Mouse (Mus musculus): ENCODE measurements around the gene Smap2.

Gene Smap2

DNA sequence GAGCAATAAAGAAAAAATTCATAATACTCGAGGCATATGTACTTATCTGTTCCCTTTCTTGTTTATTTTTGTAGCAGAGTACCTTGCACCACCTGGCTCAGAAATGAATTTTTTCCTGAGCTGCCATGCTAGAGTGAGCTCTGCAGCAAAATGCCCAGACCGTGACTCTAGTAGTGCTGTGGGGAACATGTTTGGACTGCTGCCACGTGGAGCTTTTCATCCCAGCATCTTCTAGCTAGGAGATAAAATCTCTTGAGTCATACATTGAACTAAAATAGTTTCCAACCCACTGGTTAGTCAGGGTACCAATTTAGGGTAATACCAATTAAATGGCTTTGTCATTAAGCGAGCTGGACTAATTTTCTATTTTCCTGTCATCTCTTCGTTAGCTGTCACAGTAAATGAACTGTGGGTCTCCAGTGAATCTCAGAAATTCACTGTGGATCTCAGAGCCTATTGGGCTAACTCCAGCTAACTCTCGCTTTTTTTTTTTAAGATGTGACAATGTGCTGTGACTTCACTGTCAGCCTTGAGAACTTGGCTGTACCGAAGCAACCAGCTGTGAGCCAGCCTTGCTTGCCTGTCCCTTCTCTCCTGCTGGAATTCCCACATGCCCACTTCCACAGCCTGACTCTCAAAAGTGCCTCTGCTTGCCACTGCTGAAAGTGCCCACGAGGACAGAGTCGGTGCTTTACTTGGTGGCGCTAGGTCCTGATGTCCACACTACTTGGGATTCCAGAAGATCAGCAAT, 3.2 kb upstream of the Smap2 start:
- DNase-seq (ENCODE audit: low spot score) = no peak

DNA sequence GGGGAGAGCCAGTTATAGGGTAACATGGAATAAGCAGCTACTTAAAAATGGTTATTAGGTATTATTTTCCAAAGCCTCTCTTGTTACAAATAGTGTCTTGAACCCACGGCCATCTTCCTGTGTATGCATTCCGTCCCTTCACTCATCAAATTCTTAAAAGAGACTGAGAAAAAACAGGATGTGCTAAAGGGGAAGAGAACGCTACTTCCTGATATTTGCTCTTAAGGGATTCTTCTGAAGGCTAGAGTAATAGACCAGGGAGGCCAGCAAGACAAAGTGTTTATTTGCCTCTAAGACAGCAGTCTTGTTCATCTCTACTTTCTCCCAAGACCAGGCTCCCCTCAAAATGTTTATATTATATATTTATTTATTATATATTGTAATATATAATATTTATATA, 1.2 kb upstream of the Smap2 start:
- DNase-seq (ENCODE audit: low spot score) = no peak

DNA sequence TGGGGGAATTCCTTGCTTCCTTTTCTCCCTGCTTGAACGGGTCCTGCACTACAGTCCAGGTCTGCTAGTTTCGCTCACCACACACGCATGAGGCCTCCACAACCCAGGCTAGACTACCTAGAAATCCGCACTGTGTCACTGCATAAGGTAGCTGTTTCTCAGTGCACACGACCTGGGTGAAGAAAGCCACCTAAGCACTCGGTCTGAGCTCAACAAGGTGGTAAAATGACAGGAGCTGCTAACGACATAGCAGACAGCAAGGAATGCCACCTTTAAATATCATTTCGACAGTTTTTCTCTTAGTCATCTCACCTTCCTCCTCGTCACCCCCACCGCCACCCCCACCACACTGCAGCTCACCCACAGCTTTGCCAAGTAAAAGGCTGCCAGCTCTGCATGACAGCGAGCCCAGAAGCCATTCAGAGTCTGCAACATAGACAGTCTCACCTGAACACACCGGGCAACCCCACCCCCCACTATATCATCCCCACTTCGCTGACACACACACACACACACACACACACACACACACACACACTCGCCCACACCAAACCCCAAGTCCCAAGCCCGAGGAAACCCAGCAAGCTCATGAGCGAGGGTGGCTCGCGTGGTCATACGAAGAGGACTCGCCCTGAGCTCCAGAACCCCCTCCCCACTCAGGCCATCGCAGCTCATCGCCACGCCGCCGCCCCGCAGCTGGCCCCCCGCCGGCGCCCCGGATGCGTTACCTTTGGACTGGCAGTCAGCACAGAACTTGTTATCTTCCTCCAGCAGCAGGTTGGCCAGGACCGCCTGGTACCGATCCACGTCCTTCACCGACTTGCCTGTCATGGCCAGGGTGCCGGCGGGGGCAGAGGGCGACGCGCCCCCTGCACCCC, 787 bp downstream of the Smap2 start:
- no peak for DNase-seq (ENCODE audit: low spot score)

DNA sequence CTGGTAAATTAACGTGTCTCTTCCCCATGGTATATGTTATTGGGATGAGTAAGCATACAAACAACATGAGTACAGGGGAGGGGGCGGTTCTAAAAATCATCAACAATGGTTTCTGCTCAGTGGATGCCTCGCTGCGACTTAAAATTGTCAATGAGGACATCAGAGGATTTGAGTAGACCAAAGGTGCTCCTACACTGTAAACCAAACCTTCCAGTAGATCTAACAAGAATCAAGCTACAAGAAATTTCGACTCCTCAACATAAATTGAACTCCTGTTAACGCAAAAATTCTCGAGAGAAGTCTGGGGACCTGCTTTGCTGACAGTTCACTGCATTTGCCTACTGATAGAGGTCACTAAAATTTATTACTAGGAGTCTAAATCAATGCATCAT, 1.8 kb downstream of the Smap2 start:
- no peak for DNase-seq (ENCODE audit: low spot score)

DNA sequence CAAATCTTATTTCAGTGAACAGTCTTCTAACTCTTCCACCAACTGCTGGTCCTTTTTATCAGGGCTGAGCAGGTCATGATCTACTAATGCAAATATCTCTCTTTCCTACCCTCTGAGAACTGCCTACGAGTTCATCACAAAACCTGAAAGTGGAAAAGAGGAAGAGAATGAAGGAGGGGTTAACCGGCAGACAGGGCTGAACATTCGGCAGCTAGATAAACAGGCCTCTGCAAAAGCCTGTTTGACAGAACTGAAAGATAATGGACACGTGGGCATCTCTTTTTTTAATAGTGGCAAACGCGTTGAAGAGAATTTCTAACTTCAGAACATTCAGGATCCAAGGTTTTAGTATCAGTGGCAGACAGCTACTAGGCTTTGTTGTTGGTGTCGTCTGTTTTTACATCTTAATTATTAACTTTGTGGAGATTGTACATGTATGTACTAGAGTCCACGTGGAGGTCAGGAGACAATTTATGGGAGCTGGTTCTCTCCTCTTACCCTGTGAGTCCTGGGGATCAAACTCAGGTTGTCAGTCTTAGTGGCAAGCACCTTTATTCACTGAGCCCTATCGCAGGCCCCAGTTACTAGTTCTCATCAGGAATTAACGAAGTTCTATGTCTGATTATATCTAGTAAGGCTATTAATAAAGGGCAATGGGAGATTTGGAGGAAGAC, 2.3 kb downstream of the Smap2 start:
- no peak for DNase-seq (ENCODE audit: low spot score)

DNA sequence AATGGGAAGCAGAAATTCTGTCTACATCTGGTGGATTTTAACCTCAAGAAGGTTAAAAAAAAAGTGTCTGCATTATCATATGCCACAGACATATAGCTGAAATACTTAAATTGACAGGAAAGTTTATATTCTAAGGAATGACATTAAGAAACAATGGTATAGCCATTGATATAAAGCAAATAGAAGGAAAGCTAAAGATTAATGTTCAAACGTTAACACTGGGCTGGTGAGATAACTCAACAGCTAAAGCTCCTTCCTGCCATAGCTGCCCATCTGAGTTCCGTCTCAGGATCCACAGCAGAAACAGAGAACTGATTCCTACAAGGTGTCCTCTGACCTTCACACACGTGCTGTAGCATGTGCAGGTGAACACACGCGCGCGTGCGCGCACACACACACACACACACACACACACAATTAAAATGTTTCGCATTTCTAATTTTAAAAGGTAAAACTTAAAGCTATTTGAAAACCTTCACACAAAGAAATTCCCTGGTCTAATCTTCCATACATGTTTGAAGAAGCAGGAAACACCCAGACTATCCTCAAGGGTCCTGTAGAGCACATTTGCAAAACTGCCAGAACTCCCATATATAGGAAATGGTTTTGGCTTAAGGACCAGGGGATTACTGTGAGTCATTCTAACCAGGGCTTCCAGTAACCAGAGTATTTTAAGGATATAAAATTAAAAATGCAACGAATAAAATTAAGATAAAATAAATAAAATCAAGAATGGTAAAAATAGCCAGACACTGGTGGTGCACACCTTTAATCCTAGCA, 6.1 kb downstream of the Smap2 start:
- DNase-seq (ENCODE audit: low spot score) = no peak

DNA sequence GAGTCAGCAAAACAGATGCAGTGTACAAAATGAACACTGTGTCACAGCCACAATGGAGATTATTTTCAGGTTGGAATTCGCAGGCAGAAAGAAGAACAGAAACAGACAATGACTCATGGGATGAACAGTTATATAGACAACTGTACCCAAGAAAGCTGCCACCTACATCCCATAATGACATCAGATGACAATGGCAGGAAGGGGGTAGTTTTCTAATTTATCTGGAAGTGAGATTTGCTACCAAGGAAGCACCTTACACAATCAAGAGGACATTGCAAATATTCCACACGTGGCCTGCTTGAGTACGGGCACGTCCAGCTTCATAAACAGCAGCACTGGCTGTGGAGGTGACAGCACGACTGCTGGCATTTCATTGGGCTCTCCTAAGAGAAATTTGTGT, 7.9 kb downstream of the Smap2 start:
- DNase-seq (ENCODE audit: low spot score) = no peak

DNA sequence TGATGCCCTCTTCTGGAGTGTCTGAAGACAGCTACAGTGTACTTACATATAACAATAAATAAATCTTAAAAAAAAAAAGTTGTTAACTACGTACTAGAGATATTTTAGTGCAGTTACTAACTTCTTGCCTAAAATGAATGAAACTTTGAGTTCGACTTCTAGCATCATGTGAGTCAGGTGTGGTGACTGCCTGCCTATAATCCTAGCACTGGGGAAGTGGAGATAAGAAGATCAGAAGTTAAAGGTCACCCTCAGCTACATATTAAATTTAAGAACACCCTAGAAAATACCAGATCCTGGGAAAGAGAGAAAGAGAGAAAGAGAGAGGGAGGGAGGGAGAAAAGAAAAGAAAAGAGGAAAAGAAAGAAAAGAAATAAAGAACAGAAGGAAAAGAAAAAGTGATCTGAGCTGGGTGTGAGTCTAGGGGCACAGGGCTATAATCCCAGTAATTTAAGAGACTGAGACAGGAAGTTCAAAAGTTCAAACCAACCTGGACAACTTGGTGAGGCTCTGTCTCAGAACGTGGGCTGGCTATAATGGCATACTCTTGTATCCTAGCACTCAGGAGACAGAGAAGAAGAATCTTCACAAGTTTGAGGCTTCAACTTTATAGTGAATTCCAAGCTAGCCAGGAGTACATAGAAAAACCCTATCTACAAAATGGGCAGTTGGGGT, 8.8 kb downstream of the Smap2 start:
- DNase-seq (ENCODE audit: low spot score) = no peak

DNA sequence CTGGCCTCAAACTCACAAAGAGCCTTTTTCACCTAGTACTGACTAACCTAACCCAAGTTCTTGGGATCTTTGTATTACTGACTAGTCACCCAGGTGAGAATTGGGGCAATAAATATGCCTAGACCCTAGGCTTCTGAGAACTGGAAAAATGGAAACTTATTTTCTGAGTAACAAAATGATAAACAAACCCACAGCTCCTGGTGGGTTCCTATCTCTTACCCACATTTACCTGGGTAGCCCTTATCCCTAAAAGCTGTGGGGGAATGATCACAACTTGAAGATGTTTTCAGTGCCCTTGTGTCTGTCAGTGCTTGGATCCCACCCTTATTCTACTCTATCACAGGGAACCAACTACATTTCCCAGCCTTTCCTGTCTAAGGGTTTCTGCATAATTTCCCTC, 10.0 kb downstream of the Smap2 start:
- DNase-seq (ENCODE audit: low spot score) = no peak

DNA sequence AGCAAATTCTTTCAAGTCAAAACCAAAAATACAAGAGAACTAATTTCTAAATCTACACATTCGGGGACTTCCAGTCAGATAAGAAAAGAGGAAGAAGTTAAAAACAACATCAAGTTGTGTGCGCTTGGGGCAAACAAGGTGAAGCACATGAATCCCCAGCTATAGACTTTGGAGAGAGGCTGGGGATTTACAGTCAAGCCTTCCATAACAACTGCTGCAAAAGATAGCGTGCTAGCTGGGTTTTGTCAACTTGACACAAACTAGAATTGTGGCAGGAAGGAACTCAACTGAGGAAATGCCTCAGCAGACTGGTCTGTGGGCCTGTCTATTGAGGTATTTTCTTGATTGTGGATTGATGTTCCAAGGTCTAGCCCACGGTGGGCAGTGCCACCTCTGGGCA, 12.4 kb downstream of the Smap2 start:
- no peak for DNase-seq (ENCODE audit: low spot score)

DNA sequence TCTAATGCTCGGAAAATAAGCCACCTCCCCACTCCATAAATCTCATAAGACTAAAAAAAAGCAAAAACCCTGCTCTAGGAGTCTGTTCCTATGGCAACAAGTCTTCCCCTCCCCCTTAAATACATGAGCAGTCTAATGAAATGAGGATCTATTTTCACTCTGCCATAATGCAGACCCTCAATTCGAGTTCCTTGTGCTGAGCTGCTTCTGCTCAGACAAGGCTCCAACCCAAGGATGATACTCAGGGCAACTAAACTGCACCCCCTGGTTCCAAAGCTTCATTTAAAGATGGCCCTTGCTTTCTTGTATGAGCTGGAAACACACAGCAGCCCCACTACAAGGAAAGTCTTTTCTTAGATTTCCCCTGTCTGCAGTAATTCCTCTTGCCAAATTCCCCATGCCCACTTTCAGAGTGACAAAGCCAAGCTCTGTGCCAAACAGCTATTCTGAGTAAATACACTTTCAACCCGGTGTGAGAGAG, 13.4 kb downstream of the Smap2 start:
- no peak for DNase-seq (ENCODE audit: low spot score)

DNA sequence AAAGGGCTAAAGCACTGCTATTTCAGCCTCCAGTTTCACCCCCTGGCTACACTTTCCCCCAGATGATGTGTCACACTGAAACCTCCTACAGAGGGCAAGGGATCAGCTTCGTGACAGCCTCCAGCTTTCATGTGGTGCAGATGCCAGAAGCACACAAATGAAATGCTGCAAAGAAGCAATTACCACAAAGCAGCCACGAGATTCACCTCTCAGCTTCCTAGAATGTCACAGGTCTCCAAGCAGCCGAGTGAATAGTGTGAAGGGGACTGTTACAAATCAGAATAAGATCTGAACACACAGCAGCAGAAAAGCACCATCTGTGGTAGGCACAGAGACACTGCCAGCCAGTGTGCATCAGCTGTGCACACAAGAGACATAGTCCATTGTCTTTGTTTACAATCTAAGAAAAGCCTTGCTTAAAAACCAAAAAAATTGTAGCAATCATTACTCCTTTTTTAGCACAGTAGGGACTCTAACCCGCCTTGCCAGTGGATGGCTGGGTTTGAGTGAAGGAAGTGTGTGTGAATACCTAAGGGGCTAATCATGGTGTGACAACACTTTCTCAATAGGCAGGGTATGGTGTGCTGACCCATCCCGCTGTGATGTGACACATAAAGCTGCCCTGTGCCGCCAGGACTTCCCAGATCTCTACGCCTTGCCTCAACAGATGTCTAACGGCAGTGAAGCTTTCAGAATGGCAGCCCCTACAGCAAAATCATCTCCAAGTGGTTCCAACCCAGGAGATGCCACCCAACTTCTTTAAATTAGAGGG, 14.5 kb downstream of the Smap2 start:
- DNase-seq (ENCODE audit: low spot score) = no peak

DNA sequence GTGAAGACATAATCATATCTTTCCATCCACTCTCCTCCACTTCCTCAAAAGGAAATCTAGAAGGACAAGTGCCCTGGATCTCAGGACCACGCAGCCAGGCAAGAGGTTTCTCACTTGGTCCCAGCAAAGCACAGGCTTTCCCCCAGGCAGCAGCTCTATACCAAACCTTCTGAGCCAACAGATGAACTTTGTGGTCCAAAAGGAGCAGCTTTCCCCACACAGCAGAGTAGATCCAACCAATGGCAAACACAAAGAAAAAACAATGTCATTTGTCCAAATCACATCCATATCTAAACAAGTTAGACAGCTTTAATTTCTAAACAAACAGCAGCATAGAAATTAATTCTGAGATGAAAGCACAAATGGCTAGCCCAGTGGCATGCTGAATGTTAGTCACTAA, 15.4 kb downstream of the Smap2 start:
- no peak for DNase-seq (ENCODE audit: low spot score)

DNA sequence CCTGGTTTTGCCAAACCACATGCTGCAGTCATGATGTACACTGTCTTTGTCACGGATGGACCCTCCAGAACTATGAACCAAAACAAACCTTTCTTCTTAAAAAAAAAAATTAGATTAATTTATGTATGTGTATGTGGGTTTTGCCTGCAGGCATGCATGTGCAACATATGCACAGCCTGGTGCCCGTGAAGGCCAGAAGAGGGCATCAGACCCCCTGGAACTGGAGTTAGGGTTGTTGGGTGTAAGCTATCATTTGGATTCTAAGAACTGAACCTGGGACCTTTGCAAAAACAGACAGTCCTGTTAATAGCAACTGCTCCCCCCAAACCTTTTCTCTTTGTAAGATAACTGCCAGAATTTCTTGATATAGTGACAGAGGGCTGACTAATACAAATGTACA, 16.0 kb downstream of the Smap2 start:
- no peak for DNase-seq (ENCODE audit: low spot score)

DNA sequence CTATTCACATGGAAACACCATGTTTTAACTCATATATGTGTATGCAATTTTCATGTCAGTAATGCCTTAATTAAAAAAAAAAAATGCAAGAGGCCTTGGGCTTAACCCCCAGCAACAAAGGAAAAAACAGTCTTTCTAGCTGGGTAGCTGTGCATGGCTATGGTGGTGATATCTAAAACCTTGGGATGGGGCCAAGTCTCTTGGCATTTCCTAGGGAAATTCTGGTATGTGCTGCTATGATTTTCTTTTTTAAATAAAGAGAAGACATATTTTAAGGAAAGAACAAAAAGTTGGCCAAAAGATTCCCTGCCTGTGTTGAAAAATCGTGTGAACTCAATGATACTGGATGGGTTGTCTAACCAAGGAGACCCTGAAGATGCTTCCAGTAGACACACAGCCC, 21.1 kb downstream of the Smap2 start:
- no peak for DNase-seq (ENCODE audit: low spot score)

DNA sequence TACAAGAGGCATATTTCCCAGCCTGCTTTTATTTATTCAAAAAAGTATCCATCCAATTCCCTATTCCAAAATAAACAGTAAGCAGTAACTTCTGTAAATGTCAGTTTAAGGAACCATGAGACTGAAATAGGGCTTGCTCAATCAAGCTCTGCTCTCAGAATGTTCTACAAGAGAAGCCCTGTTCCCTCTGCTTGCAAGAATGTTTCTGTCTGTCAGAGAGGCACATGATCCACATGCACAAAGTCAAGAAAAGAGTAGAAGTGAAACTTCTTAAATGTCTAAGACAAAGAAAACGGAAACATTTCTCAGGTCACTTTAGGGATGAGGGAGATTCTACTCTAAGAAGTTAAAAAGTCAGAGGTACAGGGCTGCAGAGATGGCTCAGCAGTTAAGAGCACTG, 24.0 kb downstream of the Smap2 start:
- DNase-seq (ENCODE audit: low spot score) = no peak

DNA sequence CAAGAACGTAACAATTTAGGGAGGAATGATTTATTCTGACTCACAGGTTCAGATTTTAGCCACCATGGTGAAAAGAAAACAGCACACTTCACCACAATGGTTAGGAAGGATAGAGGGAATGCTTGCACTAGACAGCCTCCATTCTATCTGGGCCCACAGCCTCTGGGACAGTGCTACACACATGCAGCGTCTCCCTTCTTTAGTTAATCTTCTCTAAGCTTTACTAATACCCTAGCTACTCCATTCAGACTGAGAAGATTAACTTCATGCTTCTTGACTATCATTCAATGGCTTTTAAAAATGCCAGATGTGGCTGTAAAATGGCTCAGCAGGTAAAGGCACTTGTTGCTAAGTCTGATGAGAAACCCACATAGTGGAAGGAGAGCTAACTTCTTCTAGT, 24.8 kb downstream of the Smap2 start:
- no peak for DNase-seq (ENCODE audit: low spot score)

DNA sequence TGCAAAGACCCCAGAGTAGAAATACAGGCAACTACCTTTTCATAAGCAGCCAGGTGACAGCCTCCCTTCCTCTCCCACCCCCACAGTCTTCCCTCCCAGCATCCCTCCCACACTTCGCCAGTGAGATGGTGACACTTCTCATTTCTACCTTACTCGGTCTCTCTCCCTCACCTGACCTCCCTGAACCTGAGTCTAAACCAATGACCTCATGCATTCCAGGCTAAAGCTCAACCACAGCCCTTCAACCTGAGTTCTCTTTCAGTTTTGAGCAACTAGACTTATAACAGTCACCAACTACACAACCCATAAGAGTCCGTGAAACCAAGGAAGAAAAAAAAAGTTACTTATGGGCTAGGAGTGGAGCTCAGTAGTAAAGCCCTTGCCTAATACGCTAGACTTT, 29.7 kb downstream of the Smap2 start:
- no peak for DNase-seq (ENCODE audit: low spot score)

DNA sequence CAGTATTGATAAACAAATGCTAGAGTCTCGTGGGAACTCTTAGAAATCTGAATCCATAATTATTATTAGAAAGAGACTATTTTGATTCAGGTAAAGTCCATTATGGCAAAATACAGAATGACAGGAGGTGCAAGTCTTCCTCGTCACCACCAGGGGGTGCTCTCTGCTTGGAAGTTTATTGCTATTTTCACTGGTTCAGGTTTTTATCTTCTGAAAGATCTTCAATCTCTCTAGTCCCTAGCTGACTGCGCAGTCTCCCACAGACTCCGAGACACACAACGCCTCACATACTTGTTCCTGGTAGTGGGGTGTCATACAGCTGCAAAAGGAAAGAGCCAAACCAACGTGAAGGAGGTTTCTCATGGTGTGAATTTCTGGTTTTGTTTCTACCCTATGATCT, 30.6 kb downstream of the Smap2 start:
- peak; percentile 18 for DNase-seq (ENCODE audit: low spot score)

DNA sequence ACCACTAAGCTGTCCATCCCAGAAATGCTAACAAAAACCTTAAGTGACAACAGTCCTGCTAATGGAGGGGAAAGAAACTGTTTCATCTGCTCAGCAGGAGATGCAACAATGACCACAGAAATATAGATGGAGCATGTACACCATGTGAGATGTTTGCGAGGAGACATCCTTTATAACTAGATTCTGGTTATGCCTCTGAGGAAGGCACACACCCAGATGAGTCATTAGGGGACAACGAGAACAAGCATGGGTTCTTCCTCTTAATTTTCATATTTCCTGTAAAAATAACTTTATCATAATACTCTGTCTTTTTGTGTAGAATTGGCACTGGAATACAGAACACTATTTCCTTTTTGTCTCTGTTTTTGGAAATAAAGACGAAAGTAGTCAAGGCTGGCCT, 38.8 kb downstream of the Smap2 start:
- DNase-seq (ENCODE audit: low spot score) = no peak

DNA sequence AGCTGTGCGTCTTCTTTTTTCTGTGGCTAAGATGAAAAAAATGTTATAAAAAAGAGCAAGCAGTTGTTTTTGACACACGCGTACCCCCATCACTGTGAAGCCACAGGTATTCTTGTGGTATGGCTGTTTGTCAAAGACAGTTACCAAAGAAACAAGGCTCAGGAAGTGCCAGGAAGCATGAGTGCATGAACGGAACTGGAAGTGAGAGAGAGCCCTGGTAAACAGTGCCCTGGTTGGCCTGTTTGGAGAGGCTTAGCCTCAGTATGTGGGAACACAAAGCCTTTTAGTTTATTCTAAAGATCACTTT, 41.7 kb downstream of the Smap2 start:
- no peak for DNase-seq (ENCODE audit: low spot score)
